Mouse (Mus musculus): ENCODE measurements around the gene Epn2. TPM values are rescaled to one million over a fixed set of nuclear protein-coding genes. Genes with fewer than 3 reads are reported as not detected.

Gene Epn2
- polyA plus RNA-seq, 1 experiment from 2014 or later, result 28.5 TPM

- H3K9ac ChIP-seq (replicated peaks), result 0 out of 2 replicates have a peak overlapping the region, but pooled peaks have one; percentile 4
- ATAC-seq (ENCODE audit: insufficient number of reproducible peaks, insufficient read depth, low FRiP score, low TSS enrichment, low read depth), result no peak
- peak overlapping the region; percentile 24; the same call in 1 of the 2 replicates for H3K4me2 ChIP-seq
- WGBS, result 70% methylated on average over 9 of the region's 9 CpGs
- no peaks in the 10 kb centered on the region for H3K9me3 ChIP-seq
- no peaks in the 10 kb centered on the region for H3K36me3 ChIP-seq
- no peak overlapping the region for H3K4me3 ChIP-seq (replicated peaks)
- H3K27me3 ChIP-seq, result no peaks in the 10 kb centered on the region
- H3K4me1 ChIP-seq (replicated peaks), result peaks cover 23% of the 10 kb centered on the region
- 0 out of 2 replicates have a peak overlapping the region, but pooled peaks have one; percentile 53 for H3K27ac ChIP-seq
Measured at GRCm38 (mm10) chr11:61616523-61617292, 37.2 kb upstream of the Epn2 start.

GRCm38 (mm10) chr11:61615686-61616522 is 36.4 kb upstream of the Epn2 start:
- Histone ChIP-seq H3K4me2 (peak overlapping the region; percentile 69), H3K27ac (peak overlapping the region; percentile 53; the same call in 1 of the 2 replicates), H3K4me1 (replicated peaks) (peaks cover 23% of the 10 kb centered on the region), H3K27me3 (no peaks in the 10 kb centered on the region), H3K9ac (replicated peaks) (peak overlapping the region; percentile 61), H3K4me3 (replicated peaks) (peak overlapping the region; percentile 31), H3K9me3 (no peaks in the 10 kb centered on the region), H3K36me3 (no peaks in the 10 kb centered on the region)
- WGBS, result 5% methylated on average over 18 of the region's 22 CpGs
- ATAC-seq (ENCODE audit: insufficient number of reproducible peaks, insufficient read depth, low FRiP score, low TSS enrichment, low read depth), result peak; percentile 53; the same call in 1 of the 2 replicates

GRCm38 (mm10) chr11:61614401-61614800 is 34.9 kb upstream of the Epn2 start:
- Histone ChIP-seq H3K27ac (no peak overlapping the region), H3K9ac (replicated peaks) (no peak overlapping the region), H3K36me3 (no peaks in the 10 kb centered on the region), H3K4me2 (no peak overlapping the region), H3K4me1 (replicated peaks) (peaks cover 15% of the 10 kb centered on the region), H3K4me3 (replicated peaks) (no peak overlapping the region), H3K9me3 (no peaks in the 10 kb centered on the region), H3K27me3 (no peaks in the 10 kb centered on the region)
- WGBS, result 46% methylated on average over 5 of the region's 5 CpGs
- ATAC-seq (ENCODE audit: insufficient number of reproducible peaks, insufficient read depth, low FRiP score, low TSS enrichment, low read depth), result no peak

- Histone ChIP-seq H3K4me2 (no peak overlapping the region), H3K27me3 (no peaks in the 10 kb centered on the region), H3K4me3 (replicated peaks) (no peak overlapping the region), H3K4me1 (replicated peaks) (peaks cover 15% of the 10 kb centered on the region), H3K9ac (replicated peaks) (no peak overlapping the region), H3K36me3 (no peaks in the 10 kb centered on the region), H3K27ac (no peak overlapping the region), H3K9me3 (peaks cover 3% of the 10 kb centered on the region; the same call in 1 of the 2 replicates)
- ATAC-seq (ENCODE audit: insufficient number of reproducible peaks, insufficient read depth, low FRiP score, low TSS enrichment, low read depth), result no peak
- WGBS, result 86% methylated on average over 4 of the region's 4 CpGs
Measured at GRCm38 (mm10) chr11:61612116-61612635, 32.7 kb upstream of the Epn2 start.

GRCm38 (mm10) chr11:61611197-61611596 is 31.7 kb upstream of the Epn2 start:
- H3K4me3 ChIP-seq (replicated peaks), result no peak overlapping the region
- no peaks in the 10 kb centered on the region for H3K36me3 ChIP-seq
- no peak for ATAC-seq (ENCODE audit: insufficient number of reproducible peaks, insufficient read depth, low FRiP score, low TSS enrichment, low read depth)
- peaks cover 7% of the 10 kb centered on the region; the same call in 1 of the 2 replicates for H3K9me3 ChIP-seq
- no peak overlapping the region for H3K27ac ChIP-seq
- no peak overlapping the region for H3K9ac ChIP-seq (replicated peaks)
- H3K4me2 ChIP-seq, result no peak overlapping the region
- H3K27me3 ChIP-seq, result no peaks in the 10 kb centered on the region
- 80% methylated on average over 3 of the region's 3 CpGs for WGBS
- peaks cover 9% of the 10 kb centered on the region for H3K4me1 ChIP-seq (replicated peaks)

- Histone ChIP-seq H3K4me1 (replicated peaks) (no peaks in the 10 kb centered on the region), H3K9ac (replicated peaks) (no peak overlapping the region), H3K4me2 (no peak overlapping the region), H3K27me3 (no peaks in the 10 kb centered on the region), H3K27ac (no peak overlapping the region), H3K4me3 (replicated peaks) (no peak overlapping the region), H3K36me3 (no peaks in the 10 kb centered on the region), H3K9me3 (peaks cover 7% of the 10 kb centered on the region; the same call in 1 of the 2 replicates)
- 82% methylated on average over 4 of the region's 4 CpGs for WGBS
- ATAC-seq (ENCODE audit: insufficient number of reproducible peaks, insufficient read depth, low FRiP score, low TSS enrichment, low read depth), result no peak
Measured at GRCm38 (mm10) chr11:61608072-61608471, 28.6 kb upstream of the Epn2 start.

- no peaks in the 10 kb centered on the region; the same call in 1 of the 2 replicates for H3K4me1 ChIP-seq (replicated peaks)
- ATAC-seq (ENCODE audit: insufficient number of reproducible peaks, insufficient read depth, low FRiP score, low TSS enrichment, low read depth), result no peak
- no peak overlapping the region for H3K4me2 ChIP-seq
- no peak overlapping the region for H3K4me3 ChIP-seq (replicated peaks)
- 94% methylated on average over 7 of the region's 7 CpGs for WGBS
- H3K9me3 ChIP-seq, result peaks cover 7% of the 10 kb centered on the region; the same call in 1 of the 2 replicates
- 0 out of 2 replicates have a peak, but pooled peaks cover 4% of the 10 kb centered on the region for H3K27me3 ChIP-seq
- no peak overlapping the region for H3K27ac ChIP-seq
- no peaks in the 10 kb centered on the region for H3K36me3 ChIP-seq
- H3K9ac ChIP-seq (replicated peaks), result no peak overlapping the region
Measured at GRCm38 (mm10) chr11:61602705-61603104, 23.2 kb upstream of the Epn2 start.

- Histone ChIP-seq H3K4me1 (replicated peaks) (no peaks in the 10 kb centered on the region; the same call in 1 of the 2 replicates), H3K27ac (no peak overlapping the region), H3K4me2 (no peak overlapping the region), H3K4me3 (replicated peaks) (no peak overlapping the region), H3K9ac (replicated peaks) (no peak overlapping the region), H3K27me3 (0 out of 2 replicates have a peak, but pooled peaks cover 4% of the 10 kb centered on the region), H3K9me3 (peaks cover 2% of the 10 kb centered on the region; the same call in 1 of the 2 replicates), H3K36me3 (no peaks in the 10 kb centered on the region)
- ATAC-seq (ENCODE audit: insufficient number of reproducible peaks, insufficient read depth, low FRiP score, low TSS enrichment, low read depth), result no peak
- 47% methylated on average over 3 of the region's 3 CpGs for WGBS
Measured at GRCm38 (mm10) chr11:61601465-61601864, 22.0 kb upstream of the Epn2 start.

GRCm38 (mm10) chr11:61598367-61598766 is 18.9 kb upstream of the Epn2 start:
- H3K4me1 ChIP-seq (replicated peaks), result no peaks in the 10 kb centered on the region; the same call in 1 of the 2 replicates
- H3K4me3 ChIP-seq (replicated peaks), result no peak overlapping the region
- H3K9ac ChIP-seq (replicated peaks), result no peak overlapping the region
- WGBS, result 49% methylated on average over 6 of the region's 6 CpGs
- 0 out of 2 replicates have a peak, but pooled peaks cover 4% of the 10 kb centered on the region for H3K27me3 ChIP-seq
- no peaks in the 10 kb centered on the region for H3K9me3 ChIP-seq
- no peak overlapping the region for H3K27ac ChIP-seq
- H3K4me2 ChIP-seq, result no peak overlapping the region
- no peaks in the 10 kb centered on the region for H3K36me3 ChIP-seq
- no peak for ATAC-seq (ENCODE audit: insufficient number of reproducible peaks, insufficient read depth, low FRiP score, low TSS enrichment, low read depth)

- Histone ChIP-seq H3K4me2 (no peak overlapping the region), H3K36me3 (no peaks in the 10 kb centered on the region), H3K27me3 (0 out of 2 replicates have a peak, but pooled peaks cover 4% of the 10 kb centered on the region), H3K27ac (no peak overlapping the region), H3K9me3 (no peaks in the 10 kb centered on the region), H3K4me1 (replicated peaks) (no peaks in the 10 kb centered on the region; the same call in 1 of the 2 replicates), H3K9ac (replicated peaks) (no peak overlapping the region), H3K4me3 (replicated peaks) (no peak overlapping the region)
- no peak for ATAC-seq (ENCODE audit: insufficient number of reproducible peaks, insufficient read depth, low FRiP score, low TSS enrichment, low read depth)
- WGBS, result 74% methylated on average over 2 of the region's 2 CpGs
Measured at GRCm38 (mm10) chr11:61597471-61597870, 18.0 kb upstream of the Epn2 start.

GRCm38 (mm10) chr11:61593069-61593468 is 13.6 kb upstream of the Epn2 start:
- Histone ChIP-seq H3K4me1 (replicated peaks) (no peaks in the 10 kb centered on the region), H3K27ac (no peak overlapping the region), H3K9ac (replicated peaks) (no peak overlapping the region), H3K4me2 (no peak overlapping the region), H3K27me3 (no peaks in the 10 kb centered on the region), H3K9me3 (no peaks in the 10 kb centered on the region), H3K36me3 (no peaks in the 10 kb centered on the region), H3K4me3 (replicated peaks) (no peak overlapping the region)
- no peak for ATAC-seq (ENCODE audit: insufficient number of reproducible peaks, insufficient read depth, low FRiP score, low TSS enrichment, low read depth)
